Mouse (Mus musculus): ENCODE measurements around the gene Spryd4.

DNA sequence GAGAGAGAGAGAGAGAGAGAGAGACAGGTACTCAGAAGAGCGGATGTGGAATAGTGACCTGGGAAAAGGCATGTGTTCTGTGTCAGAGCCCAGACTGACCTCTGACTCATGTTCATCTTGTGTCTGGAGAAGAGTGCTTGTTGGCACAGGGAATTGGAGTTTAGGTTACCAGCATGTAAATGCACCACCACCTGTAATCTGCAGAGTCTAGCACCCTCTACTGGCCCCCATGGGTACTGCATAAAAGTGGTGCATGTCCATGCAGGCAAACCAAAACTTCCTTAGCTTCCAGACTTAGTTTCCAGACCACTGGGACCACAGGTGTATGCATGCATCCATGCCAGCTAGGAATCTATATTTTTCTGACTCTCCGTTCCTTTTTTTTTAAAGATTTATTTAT, 25.6 kb downstream of the Spryd4 start:
- no peak for TF ChIP-seq POLR2A (IDR thresholded peaks at IDR 0.05; ENCODE audit: extremely low read depth, insufficient read depth, low read length)
- TF ChIP-seq CTCF (IDR thresholded peaks at IDR 0.05; ENCODE audit: low read depth, low read length) = peak; percentile 83

All from liver, adult 2 months (tissue).